Mouse (Mus musculus): ENCODE data around the gene Kcnd3.

The Kcnd3 gene

DNA sequence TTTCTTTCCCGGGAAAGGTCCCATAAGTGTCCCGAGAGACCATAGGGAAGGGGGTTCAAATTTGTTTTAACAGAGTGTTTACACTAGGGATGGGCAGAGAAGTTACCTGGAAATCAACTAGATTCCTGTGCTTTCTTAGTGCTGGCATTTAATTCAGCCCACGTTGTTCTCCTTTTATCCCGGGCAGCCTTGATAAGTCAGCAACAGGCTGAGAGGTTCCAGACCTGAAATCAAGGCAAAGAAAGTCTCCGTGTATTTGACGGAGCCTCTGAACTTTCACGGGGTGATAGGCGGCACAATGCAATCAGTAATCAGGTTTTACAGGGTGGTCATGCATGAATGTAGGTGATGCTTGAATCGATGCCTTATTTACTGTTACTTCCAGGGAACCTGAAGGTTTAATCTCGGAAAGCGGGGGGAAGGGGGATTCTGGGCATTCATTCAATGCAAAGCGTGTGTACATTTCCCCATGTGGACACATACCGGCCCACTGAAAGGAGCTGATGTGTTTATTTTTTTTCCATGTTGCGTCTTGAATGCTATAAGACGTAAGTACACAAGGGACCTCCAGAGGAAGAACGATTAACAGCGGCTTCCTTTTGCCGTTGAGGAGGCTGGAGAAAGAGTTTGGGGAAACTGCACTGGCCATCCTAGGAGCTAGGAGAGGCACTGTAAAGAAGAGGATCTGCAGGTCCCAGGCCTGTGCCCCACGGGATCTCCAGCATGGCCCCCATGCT lies 1.3 kb downstream of the Kcnd3 start:
- DNase-seq (ENCODE audit: extremely low spot score) = no peak

- DNase-seq (ENCODE audit: extremely low spot score) = no peak
Observed at GRCm38 (mm10) chr3:105457657-105458056, 5.5 kb downstream of the Kcnd3 start.

- DNase-seq (ENCODE audit: extremely low spot score) = no peak
Observed at GRCm38 (mm10) chr3:105466538-105466937, 14.4 kb downstream of the Kcnd3 start.

- no peak for DNase-seq (ENCODE audit: extremely low spot score)
Observed at GRCm38 (mm10) chr3:105472564-105472963, 20.4 kb downstream of the Kcnd3 start.

- no peak for DNase-seq (ENCODE audit: extremely low spot score)
Observed at GRCm38 (mm10) chr3:105476408-105476807, 24.3 kb downstream of the Kcnd3 start.

- no peak for DNase-seq (ENCODE audit: extremely low spot score)
Observed at GRCm38 (mm10) chr3:105478876-105479275, 26.7 kb downstream of the Kcnd3 start.

DNA sequence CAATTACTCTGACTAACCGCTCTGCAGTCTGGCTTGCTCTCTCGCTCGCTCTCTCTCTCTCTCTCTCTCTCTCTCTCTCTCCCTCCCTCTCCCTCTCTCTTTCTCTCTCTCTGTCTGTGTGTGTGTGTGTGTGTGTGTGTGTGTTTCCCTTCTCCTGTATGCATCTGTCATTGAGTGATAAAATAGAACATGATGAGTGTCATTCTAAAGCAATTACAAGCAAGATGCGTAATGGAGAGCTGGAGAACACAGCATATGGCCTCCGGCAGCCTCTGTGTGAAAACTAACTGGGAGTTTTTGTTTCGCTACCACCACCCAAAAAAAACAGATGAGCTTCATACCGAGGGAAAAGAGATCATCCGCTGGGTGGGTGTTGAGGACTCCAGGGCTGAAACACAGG lies 29.3 kb downstream of the Kcnd3 start:
- DNase-seq (ENCODE audit: extremely low spot score) = no peak

DNA sequence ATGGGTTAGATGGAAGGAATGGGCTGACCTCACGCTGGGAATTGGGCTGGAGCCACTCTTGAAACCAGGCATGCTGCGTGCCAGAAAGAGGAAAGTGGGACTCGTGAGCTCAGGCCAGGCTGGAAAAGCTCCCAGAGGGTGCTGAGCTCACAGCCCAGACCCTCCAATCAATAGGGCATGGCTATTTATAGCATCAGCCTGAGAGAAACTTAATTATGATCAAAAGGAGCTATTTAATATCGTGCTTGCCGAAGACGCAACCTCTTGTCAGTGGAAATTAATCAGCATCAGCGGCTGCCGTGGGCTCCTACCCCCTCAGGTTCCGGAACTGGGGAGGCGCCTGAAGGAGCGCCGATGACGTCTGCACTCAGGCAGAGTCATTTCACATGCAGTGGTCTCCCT lies 31.5 kb downstream of the Kcnd3 start:
- no peak for DNase-seq (ENCODE audit: extremely low spot score)

DNA sequence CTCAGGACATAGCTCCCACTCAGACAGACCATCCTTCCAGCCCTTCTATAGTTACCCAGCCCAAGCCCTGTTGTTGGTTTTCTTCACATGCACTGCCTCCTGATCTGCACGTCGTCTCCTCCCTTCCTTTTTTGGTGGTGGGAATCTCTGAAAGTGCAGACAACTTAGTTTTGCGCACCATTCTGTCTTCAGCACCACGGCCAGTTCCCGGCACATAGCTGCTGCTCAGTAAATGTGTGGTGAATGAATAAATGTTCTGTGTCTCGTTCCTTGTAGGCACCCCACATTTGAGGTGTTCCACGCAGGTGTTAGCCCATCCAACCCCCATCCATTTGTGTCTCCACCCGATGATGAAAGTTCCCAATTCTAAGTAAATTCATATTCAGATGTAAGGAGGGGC lies 35.0 kb downstream of the Kcnd3 start:
- peak; percentile 40 for DNase-seq (ENCODE audit: extremely low spot score)

GRCm38 (mm10) chr3:105489607-105490006 lies 37.5 kb downstream of the Kcnd3 start:
- DNase-seq (ENCODE audit: extremely low spot score) = no peak

GRCm38 (mm10) chr3:105494886-105495285 lies 42.8 kb downstream of the Kcnd3 start:
- DNase-seq (ENCODE audit: extremely low spot score) = no peak

DNA sequence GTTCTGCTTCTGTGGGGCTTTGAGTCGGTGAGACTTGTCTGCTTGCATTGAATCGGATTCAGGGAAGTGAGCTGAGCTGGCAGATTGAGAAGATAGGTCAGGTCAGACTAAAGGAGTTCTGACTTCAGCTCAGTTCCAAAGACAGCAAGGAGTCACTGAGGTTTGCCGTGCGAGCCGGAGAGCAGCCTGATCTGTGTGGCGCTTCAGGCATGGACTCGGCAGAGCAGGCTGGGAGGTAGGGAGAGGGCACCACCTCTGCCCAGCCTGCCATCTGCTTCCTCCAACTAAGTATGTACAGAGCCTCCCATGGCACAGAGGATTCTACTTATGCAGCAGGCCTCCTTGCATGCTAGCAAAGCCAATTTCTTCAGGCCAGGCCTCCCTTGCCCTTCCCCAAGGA lies 44.1 kb downstream of the Kcnd3 start:
- no peak for DNase-seq (ENCODE audit: extremely low spot score)

DNA sequence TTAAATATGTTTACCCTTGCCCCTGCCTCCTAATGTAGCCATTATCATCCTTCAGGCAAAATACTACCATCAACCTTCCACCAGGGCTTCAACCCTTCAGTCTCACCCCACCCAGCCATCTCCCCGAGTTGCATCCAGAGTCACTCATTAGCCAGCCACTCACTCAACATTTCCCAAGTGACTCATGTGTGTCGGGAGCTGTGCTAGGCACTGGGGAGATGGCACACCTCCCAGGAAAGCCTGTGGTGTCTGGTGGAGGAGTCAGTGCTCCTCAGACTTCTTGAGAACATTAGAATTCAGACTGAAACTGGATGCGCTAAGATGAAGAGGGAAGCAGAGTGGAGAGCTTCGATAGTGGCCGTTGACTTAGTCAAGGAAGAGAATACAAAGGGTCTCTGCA lies 44.8 kb downstream of the Kcnd3 start:
- DNase-seq (ENCODE audit: extremely low spot score) = no peak

- DNase-seq (ENCODE audit: extremely low spot score) = no peak
Observed at GRCm38 (mm10) chr3:105501071-105501470, 48.9 kb downstream of the Kcnd3 start.

DNA sequence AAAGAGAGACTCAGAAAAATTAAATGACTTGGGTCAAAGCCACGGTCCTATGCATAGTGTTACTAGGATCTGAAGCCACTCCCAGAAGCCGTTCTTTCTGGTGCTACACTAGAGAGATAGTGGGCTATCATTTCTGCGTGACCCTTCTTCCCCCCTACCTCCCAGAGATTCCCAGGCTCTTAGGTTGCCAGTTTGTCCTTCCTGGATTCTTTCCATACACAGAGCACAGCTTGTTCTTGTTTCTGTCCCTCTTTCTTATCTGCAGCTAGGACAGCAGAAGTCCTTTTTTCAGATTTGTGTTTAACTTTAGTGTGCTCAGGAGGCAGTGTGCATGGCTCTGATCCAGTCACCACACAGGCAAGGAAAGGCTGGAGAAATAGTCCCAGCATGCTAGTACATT lies 52.1 kb downstream of the Kcnd3 start:
- no peak for DNase-seq (ENCODE audit: extremely low spot score)

- no peak for DNase-seq (ENCODE audit: extremely low spot score)
Observed at GRCm38 (mm10) chr3:105505161-105505872, 53.2 kb downstream of the Kcnd3 start.

- DNase-seq (ENCODE audit: extremely low spot score) = no peak
Observed at GRCm38 (mm10) chr3:105505873-105506170, 53.7 kb downstream of the Kcnd3 start.

DNA sequence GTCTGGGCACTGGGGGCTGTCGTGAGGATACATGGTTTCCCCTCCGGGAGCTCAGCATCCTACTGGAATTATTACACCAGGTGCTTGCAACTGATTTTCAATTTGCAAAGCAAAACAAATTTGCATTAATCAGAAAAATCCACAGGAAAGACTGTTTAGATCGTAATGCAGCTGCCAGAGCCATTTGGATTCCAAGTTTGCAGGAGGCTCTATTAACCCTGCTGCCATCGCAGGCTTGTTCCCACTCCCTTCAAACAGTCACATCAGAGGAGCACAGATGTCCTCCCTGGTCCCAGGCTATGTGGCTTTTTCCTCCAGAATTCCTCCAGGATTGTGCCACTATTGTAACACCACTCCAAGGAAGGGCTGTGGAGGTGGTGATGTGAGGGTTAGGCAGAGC lies 54.5 kb downstream of the Kcnd3 start:
- no peak for DNase-seq (ENCODE audit: extremely low spot score)

- DNase-seq (ENCODE audit: extremely low spot score) = no peak
Observed at GRCm38 (mm10) chr3:105509321-105509720, 57.2 kb downstream of the Kcnd3 start.

GRCm38 (mm10) chr3:105511836-105512235 lies 59.7 kb downstream of the Kcnd3 start:
- DNase-seq (ENCODE audit: extremely low spot score) = no peak

DNA sequence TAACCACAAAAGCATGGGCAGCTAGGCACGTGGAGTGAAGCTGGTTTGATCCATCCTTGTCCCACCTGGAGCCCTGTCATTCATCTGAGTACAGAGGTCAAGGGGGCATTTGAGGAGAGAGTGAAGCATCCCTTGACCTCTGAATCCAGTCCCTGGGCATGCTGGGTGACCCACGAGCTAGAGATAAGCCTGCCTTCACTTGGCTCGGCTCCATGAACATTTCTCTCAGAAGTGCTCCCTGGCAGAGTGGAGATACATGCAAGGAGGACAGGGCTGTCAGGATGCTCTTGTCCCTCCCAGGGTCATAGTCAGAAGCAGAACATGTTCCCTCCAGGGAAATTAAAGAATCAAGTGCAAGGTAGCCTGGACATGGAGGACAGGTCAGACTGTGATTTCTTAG lies 62.1 kb downstream of the Kcnd3 start:
- DNase-seq (ENCODE audit: extremely low spot score) = no peak

DNA sequence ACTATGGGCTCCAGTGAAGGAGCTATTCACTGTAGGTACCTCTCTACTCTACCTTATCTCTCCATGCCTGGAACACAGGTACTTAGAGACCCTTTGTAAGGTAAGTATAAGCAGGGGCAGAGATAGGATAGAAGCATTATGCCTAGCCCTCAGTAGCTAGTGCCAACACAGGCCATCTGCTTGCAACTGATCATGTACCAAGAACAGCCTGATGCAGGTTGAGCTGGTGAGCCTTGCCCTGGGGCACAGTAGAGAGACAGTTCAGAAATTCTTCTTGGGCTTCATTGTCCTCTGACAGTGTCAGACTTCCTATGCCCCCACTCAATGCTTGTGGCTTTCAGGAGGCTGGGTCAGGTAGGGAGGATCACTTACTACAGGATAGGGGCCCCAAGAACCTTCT lies 62.9 kb downstream of the Kcnd3 start:
- no peak for DNase-seq (ENCODE audit: extremely low spot score)

DNA sequence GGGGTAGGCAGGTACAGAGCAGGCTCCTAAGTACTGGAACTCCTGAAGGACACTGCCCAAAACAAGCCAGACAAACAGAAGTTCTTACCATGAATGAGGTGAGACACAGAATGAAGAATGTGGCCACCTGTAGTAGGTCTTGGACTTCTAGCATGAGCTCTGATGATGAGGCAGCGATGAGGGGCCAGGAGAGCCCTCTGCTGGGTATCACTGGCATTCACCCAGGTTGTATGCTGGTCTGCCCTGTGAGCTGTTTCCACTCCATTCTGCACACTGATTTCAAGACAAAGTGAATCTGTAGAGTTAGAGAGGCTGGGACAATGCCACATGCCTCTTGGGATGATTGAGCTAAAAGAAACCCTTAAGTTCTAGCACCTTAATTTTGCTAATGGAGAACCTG lies 63.5 kb downstream of the Kcnd3 start:
- no peak for DNase-seq (ENCODE audit: extremely low spot score)

- no peak for DNase-seq (ENCODE audit: extremely low spot score)
Observed at GRCm38 (mm10) chr3:105520446-105520845, 68.3 kb downstream of the Kcnd3 start.
